In the genomic region with DNA sequence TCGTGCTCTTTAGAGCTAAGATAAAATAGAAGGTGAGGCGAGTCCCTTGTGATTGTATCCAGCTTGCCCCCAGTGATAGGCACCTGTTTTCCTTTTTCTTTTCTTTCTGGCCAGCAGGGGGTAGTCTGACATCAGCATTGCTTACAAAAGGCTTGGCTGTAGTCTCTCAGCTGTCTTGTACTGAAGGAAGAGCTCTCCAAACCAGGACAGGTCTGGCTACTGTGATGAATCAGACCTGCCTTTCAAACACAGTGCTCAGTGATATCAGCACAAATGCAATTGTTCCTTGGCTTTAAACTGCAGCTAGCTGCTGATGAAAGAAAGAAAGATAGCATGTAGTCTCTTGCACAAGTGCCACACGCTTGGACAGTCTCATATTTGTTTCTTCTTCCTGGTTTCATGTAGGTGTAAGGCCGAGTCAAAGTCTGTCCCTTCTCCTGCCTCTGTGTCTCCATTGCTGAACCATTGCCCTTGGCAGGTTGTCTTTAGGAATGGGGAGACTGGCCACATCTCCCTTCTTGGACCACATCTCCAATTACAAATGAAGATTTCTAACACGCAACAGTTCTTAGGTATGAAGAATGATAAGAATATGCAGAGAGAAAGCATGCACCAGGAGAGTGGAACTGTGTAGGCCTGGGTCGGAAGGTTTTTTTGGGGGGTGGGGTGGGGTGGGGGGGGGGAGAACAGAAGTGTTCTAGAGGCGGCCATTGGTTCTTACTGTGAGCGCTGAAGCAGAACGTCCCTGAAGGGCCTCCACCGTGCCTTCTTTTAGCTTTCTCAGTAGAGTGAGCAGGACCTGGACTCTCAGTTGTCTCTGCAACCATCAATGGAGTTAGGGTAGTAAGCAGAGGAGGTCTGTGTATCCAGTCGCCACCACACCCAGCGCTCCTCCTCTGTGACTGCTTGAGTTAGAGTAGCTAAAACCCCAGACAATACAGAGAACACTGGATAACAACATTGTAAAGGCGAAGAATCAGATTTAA, we compare ENCODE assay signal across 8 mouse cellular contexts.
DNase-seq lines count a peak whose midpoint lies in the region; ATAC-seq and TF ChIP-seq lines count a peak whose summit lies in the region.

No protein-coding gene starts in this region.

- TF ChIP-seq CTCF in cerebellum, adult 2 months (IDR thresholded peaks at IDR 0.05; ENCODE audit: borderline replicate concordance, insufficient read depth, low read depth, low read length), result peak; percentile 27; the same call in 1 of the 2 replicates

- no peak overlapping the region for H3K4me2 ChIP-seq in midbrain, embryonic 11.5 days
- H3K4me2 ChIP-seq in stomach, embryonic 15.5 days, result no peak overlapping the region

- no peaks in the 10 kb centered on the region; the same call in 1 of the 2 replicates for H3K27me3 ChIP-seq in cerebellum, adult 2 months (ENCODE audit: control insufficient read depth, insufficient read depth, low read length)
- H3K27me3 ChIP-seq in midbrain, embryonic 11.5 days (ENCODE audit: control insufficient read depth, insufficient read depth, low read length), result no peaks in the 10 kb centered on the region
- H3K27me3 ChIP-seq in stomach, embryonic 15.5 days (replicated peaks), result no peaks in the 10 kb centered on the region

- peak; percentile 62 to 76 for ATAC-seq in hematopoietic stem cell, adult 5-6 weeks (replicated peaks in 1 of 2; ENCODE audit: insufficient read depth in 1 of 2, low FRiP score in 2 of 2, low TSS enrichment in 1 of 2, low read depth in 1 of 2, poor library complexity in 2 of 2, severe bottlenecking in 2 of 2)
- ATAC-seq in midbrain, embryonic 11.5 days (ENCODE audit: low FRiP score), result peak; percentile 80
- peak; percentile 47 for ATAC-seq in stomach, embryonic 15.5 days (ENCODE audit: insufficient read depth, low FRiP score, low read depth)

- DNase-seq in cerebellum, adult 2 months, result peak in 1 of 2 experiments; percentile 18
- DNase-seq in cerebellum, adult 8-10 months, result no peak
- DNase-seq in 416B (ENCODE audit: low read depth), result peak; percentile 51
- peak; percentile 70 for DNase-seq in embryo, embryonic 10 days (ENCODE audit: low spot score)
- DNase-seq in layer of hippocampus, adult 11-12 months (ENCODE audit: low spot score), result peak; percentile 52
- DNase-seq in midbrain, embryonic 11.5 days (ENCODE audit: low spot score, missing footprints), result peak; percentile 92

- H3K4me1 ChIP-seq in cerebellum, adult 2 months (ENCODE audit: control insufficient read depth, insufficient read depth, low read length), result no peaks in the 10 kb centered on the region
- H3K4me1 ChIP-seq in midbrain, embryonic 11.5 days (ENCODE audit: control insufficient read depth, insufficient read depth, low read length), result no peaks in the 10 kb centered on the region; the same call in 1 of the 2 replicates
- H3K4me1 ChIP-seq in stomach, embryonic 15.5 days, result no peaks in the 10 kb centered on the region

- no peak for TF ChIP-seq POLR2A in cerebellum, adult 2 months (IDR thresholded peaks at IDR 0.05; ENCODE audit: borderline replicate concordance, insufficient read depth, low read length)

- H3K36me3 ChIP-seq in midbrain, embryonic 11.5 days (ENCODE audit: control insufficient read depth, insufficient read depth, low read length), result no peaks in the 10 kb centered on the region
- H3K36me3 ChIP-seq in stomach, embryonic 15.5 days, result no peaks in the 10 kb centered on the region

- WGBS in cerebellum, adult 2 months, result 76% methylated on average over 13 of the region's 13 CpGs
- WGBS in midbrain, embryonic 11.5 days, result 52% methylated on average over 13 of the region's 13 CpGs
- 62% methylated on average over 13 of the region's 13 CpGs for WGBS in stomach, embryonic 15.5 days

- H3K9ac ChIP-seq in midbrain, embryonic 11.5 days (ENCODE audit: low read length), result no peak overlapping the region
- no peak overlapping the region for H3K9ac ChIP-seq in stomach, embryonic 15.5 days

- H3K27ac ChIP-seq in cerebellum, adult 2 months (ENCODE audit: insufficient read depth, low read length), result no peak overlapping the region
- no peak overlapping the region for H3K27ac ChIP-seq in midbrain, embryonic 11.5 days (ENCODE audit: low read depth, low read length)
- no peak overlapping the region for H3K27ac ChIP-seq in stomach, embryonic 15.5 days

- no peak overlapping the region for H3K4me3 ChIP-seq in cerebellum, adult 2 months (replicated peaks; ENCODE audit: insufficient read depth, low read depth, low read length)
- H3K4me3 ChIP-seq in midbrain, embryonic 11.5 days (ENCODE audit: low read depth, low read length), result no peak overlapping the region
- H3K4me3 ChIP-seq in stomach, embryonic 15.5 days (replicated peaks), result no peak overlapping the region

- no peaks in the 10 kb centered on the region for H3K9me3 ChIP-seq in midbrain, embryonic 11.5 days (ENCODE audit: control insufficient read depth, low read length)
- no peaks in the 10 kb centered on the region for H3K9me3 ChIP-seq in stomach, embryonic 15.5 days
